8 mouse cellular contexts compared by ENCODE assay signal in the genomic region with DNA sequence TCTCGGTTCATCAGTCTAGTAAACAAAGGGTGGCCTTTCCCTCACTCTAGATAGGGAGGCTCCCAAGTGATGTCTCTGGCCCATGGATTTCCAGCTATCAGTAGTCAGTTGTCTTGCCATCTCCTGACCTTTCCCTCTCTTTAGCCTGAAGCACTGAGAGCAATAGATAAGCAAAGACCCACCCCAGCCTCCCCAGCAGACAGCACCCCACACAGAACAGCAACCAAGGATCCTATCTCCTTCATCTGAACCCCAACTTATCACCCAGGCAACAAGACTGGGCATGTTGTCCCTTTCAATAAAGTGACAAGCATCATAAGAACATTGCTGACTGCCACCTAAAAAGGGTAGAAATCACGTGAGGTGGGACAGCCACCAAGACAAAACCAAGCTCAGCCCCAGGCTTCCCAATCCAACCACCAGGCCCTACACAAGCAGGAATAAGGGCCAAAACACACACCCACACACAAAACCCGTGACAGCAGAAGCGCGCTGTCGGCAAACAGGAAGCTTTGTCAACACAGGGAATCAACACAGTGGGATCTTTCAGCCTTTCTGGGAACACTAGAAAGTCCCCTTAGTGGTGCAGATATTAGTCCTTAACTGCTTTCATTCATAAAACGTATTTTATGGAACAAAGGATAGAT. TPM values are rescaled to one million over a fixed set of nuclear protein-coding genes. Genes with fewer than 3 reads are reported as not detected.
DNase-seq lines count a peak whose midpoint lies in the region; ATAC-seq and TF ChIP-seq lines count a peak whose summit lies in the region.

No protein-coding gene starts in this region.

- H3K9me3 ChIP-seq in embryonic facial prominence, embryonic 10.5 days, result no peaks in the 10 kb centered on the region
- no peaks in the 10 kb centered on the region for H3K9me3 ChIP-seq in hindbrain, embryonic 10.5 days
- H3K9me3 ChIP-seq in limb, embryonic 13.5 days, result no peaks in the 10 kb centered on the region
- H3K9me3 ChIP-seq in midbrain, embryonic 16.5 days (replicated peaks; ENCODE audit: control insufficient read depth, low read length, poor library complexity, severe bottlenecking), result no peaks in the 10 kb centered on the region

- no peak overlapping the region for H3K27ac ChIP-seq in testis, adult 2 months (ENCODE audit: control insufficient read depth, insufficient read depth, low read depth, low read length)
- peak overlapping the region; percentile 90 for H3K27ac ChIP-seq in embryonic facial prominence, embryonic 10.5 days (replicated peaks)
- H3K27ac ChIP-seq in hindbrain, embryonic 10.5 days, result peak overlapping the region; percentile 92
- no peak overlapping the region; the same call in 1 of the 2 replicates for H3K27ac ChIP-seq in limb, embryonic 13.5 days
- peak overlapping the region; percentile 90 for H3K27ac ChIP-seq in midbrain, embryonic 16.5 days (ENCODE audit: low read length)

- no peak for TF ChIP-seq POLR2A in testis, adult 2 months (IDR thresholded peaks at IDR 0.05; ENCODE audit: control insufficient read depth, low read depth, low read length)

- H3K36me3 ChIP-seq in testis, adult 2 months (ENCODE audit: control insufficient read depth, insufficient read depth, low read length), result no peaks in the 10 kb centered on the region
- H3K36me3 ChIP-seq in embryonic facial prominence, embryonic 10.5 days (replicated peaks), result no peaks in the 10 kb centered on the region
- H3K36me3 ChIP-seq in hindbrain, embryonic 10.5 days, result no peaks in the 10 kb centered on the region
- no peaks in the 10 kb centered on the region for H3K36me3 ChIP-seq in limb, embryonic 13.5 days
- H3K36me3 ChIP-seq in midbrain, embryonic 16.5 days (ENCODE audit: control insufficient read depth, insufficient read depth, low read length), result no peaks in the 10 kb centered on the region

- peak overlapping the region; percentile 23; the same call in 1 of the 2 replicates for H3K4me3 ChIP-seq in testis, adult 2 months (ENCODE audit: control insufficient read depth, low read depth, low read length)
- peak overlapping the region; percentile 86 for H3K4me3 ChIP-seq in embryonic facial prominence, embryonic 10.5 days
- peak overlapping the region; percentile 85 for H3K4me3 ChIP-seq in hindbrain, embryonic 10.5 days
- peak overlapping the region; percentile 74 for H3K4me3 ChIP-seq in limb, embryonic 13.5 days
- peak overlapping the region; percentile 85 for H3K4me3 ChIP-seq in midbrain, embryonic 16.5 days (ENCODE audit: low read depth, low read length)

- peak overlapping the region; percentile 77 for H3K4me2 ChIP-seq in limb, embryonic 13.5 days (replicated peaks)
- peak overlapping the region; percentile 73 for H3K4me2 ChIP-seq in midbrain, embryonic 16.5 days (ENCODE audit: low read length)

- ATAC-seq in limb, embryonic 13.5 days (ENCODE audit: low FRiP score, low read depth), result no peak
- ATAC-seq in midbrain, embryonic 16.5 days, result no peak
- ATAC-seq in monocyte, adult 5-6 weeks (replicated peaks; ENCODE audit: insufficient number of reproducible peaks, low FRiP score, low TSS enrichment, poor library complexity, severe bottlenecking), result no peak

- no peaks in the 10 kb centered on the region for H3K27me3 ChIP-seq in testis, adult 2 months (ENCODE audit: control insufficient read depth, insufficient read depth, low read length)
- no peaks in the 10 kb centered on the region for H3K27me3 ChIP-seq in embryonic facial prominence, embryonic 10.5 days (replicated peaks; ENCODE audit: low read depth, poor library complexity, severe bottlenecking)
- H3K27me3 ChIP-seq in hindbrain, embryonic 10.5 days (ENCODE audit: insufficient read depth, poor library complexity, severe bottlenecking), result peaks cover 8% of the 10 kb centered on the region; the same call in 1 of the 2 replicates
- no peaks in the 10 kb centered on the region for H3K27me3 ChIP-seq in limb, embryonic 13.5 days
- no peaks in the 10 kb centered on the region for H3K27me3 ChIP-seq in midbrain, embryonic 16.5 days (ENCODE audit: control insufficient read depth, insufficient read depth, low read depth, low read length)

- peaks cover 32% of the 10 kb centered on the region for H3K4me1 ChIP-seq in testis, adult 2 months (ENCODE audit: control insufficient read depth, insufficient read depth, low read length)
- H3K4me1 ChIP-seq in embryonic facial prominence, embryonic 10.5 days, result peaks cover 67% of the 10 kb centered on the region
- peaks cover 73% of the 10 kb centered on the region for H3K4me1 ChIP-seq in hindbrain, embryonic 10.5 days (replicated peaks)
- H3K4me1 ChIP-seq in limb, embryonic 13.5 days, result peaks cover 50% of the 10 kb centered on the region
- H3K4me1 ChIP-seq in midbrain, embryonic 16.5 days (ENCODE audit: control insufficient read depth, insufficient read depth, low read length), result peaks cover 65% of the 10 kb centered on the region

- TF ChIP-seq CTCF in testis, adult 2 months (IDR thresholded peaks at IDR 0.05; ENCODE audit: control insufficient read depth, insufficient read depth, insufficient replicate concordance, low read depth, low read length), result no peak

- 26% methylated on average over 7 of the region's 7 CpGs for WGBS in embryonic facial prominence, embryonic 10.5 days
- 19% methylated on average over 7 of the region's 7 CpGs for WGBS in hindbrain, embryonic 10.5 days
- WGBS in limb, embryonic 13.5 days, result 24% methylated on average over 7 of the region's 7 CpGs
- WGBS in midbrain, embryonic 16.5 days, result 13% methylated on average over 7 of the region's 7 CpGs

- no peak for DNase-seq in testis, postnatal 10 days (ENCODE audit: low spot score)
- DNase-seq in embryonic facial prominence, embryonic 10.5 days (ENCODE audit: low spot score), result no peak
- no peak for DNase-seq in hindbrain, embryonic 10.5 days (ENCODE audit: low spot score)
- no peak for DNase-seq in spleen, postnatal 36 days (ENCODE audit: low spot score in 2 of 2)

- H3K9ac ChIP-seq in limb, embryonic 13.5 days, result peak overlapping the region; percentile 74
- peak overlapping the region; percentile 91 for H3K9ac ChIP-seq in midbrain, embryonic 16.5 days (ENCODE audit: low read depth, low read length)

RNA-seq across cellular contexts. Expression of a gene that starts 22.2 kb away (rescaled TPM):
- 300 and 301 TPM in 2 replicates for polyA plus RNA-seq in testis, adult 2 months (2012; rRNA removed)
- 6.2 and 6.7 TPM in 2 replicates for polyA plus RNA-seq in embryonic facial prominence, embryonic 10.5 days (2016; fragmentation: Nextera tagmentation; extraction: Ambion mirVana)
- polyA plus RNA-seq in hindbrain, embryonic 10.5 days (2016; fragmentation: Nextera tagmentation; extraction: Ambion mirVana), result 6.4 and 10.6 TPM in 2 replicates
- 5.2 and 6.4 TPM in 2 replicates for polyA plus RNA-seq in limb, embryonic 13.5 days (2015; fragmentation: Nextera tagmentation; extraction: Ambion mirVana)
- 21.7 and 22.4 TPM in 2 replicates for polyA plus RNA-seq in midbrain, embryonic 16.5 days (2015; fragmentation: Nextera tagmentation; extraction: Ambion mirVana)
- total RNA-seq in monocyte, adult 5-6 weeks (2017), result 32.5 to 104 TPM (median 38.1 TPM) in 3 replicates

Comparison
In these comparisons a context has a peak if more than half of its experiments do, and no peak if none do; other contexts are left out.
1. H3K27ac ChIP-seq: peak in embryonic facial prominence, embryonic 10.5 days (single experiment), hindbrain, embryonic 10.5 days (single experiment) and midbrain, embryonic 16.5 days (single experiment); none in testis, adult 2 months (single experiment) and limb, embryonic 13.5 days (single experiment).
2. H3K4me3 ChIP-seq: peak in every context shown above with its lines; median percentile 86 in embryonic facial prominence, embryonic 10.5 days; 85 in hindbrain, embryonic 10.5 days; 85 in midbrain, embryonic 16.5 days; 74 in limb, embryonic 13.5 days; 23 in testis, adult 2 months.
3. RNA of a gene that starts 22.2 kb away (polyA plus RNA-seq): 300 to 301 TPM in testis, adult 2 months; 21.7 to 22.4 TPM in midbrain, embryonic 16.5 days, 6.4 to 10.6 TPM in hindbrain, embryonic 10.5 days, 5.2 to 6.4 TPM in limb, embryonic 13.5 days and 6.2 to 6.7 TPM in embryonic facial prominence, embryonic 10.5 days; every median in the first group is over 10 times any median in the second.